Mouse (Mus musculus): ENCODE results near the gene Zdhhc22.

Gene Zdhhc22

GRCm38 (mm10) chr12:86989890-86990754 lies at the start of gene Zdhhc22:
TSS of gene Zdhhc22 (minus strand) at chr12:86990430.
- DNase-seq (ENCODE audit: low spot score in 2 of 2) = no peak

- DNase-seq (ENCODE audit: low spot score in 2 of 2) = no peak
These were observed 46.4 kb upstream of the Zdhhc22 start for GRCm38 (mm10) chr12:87036631-87037030.

DNA sequence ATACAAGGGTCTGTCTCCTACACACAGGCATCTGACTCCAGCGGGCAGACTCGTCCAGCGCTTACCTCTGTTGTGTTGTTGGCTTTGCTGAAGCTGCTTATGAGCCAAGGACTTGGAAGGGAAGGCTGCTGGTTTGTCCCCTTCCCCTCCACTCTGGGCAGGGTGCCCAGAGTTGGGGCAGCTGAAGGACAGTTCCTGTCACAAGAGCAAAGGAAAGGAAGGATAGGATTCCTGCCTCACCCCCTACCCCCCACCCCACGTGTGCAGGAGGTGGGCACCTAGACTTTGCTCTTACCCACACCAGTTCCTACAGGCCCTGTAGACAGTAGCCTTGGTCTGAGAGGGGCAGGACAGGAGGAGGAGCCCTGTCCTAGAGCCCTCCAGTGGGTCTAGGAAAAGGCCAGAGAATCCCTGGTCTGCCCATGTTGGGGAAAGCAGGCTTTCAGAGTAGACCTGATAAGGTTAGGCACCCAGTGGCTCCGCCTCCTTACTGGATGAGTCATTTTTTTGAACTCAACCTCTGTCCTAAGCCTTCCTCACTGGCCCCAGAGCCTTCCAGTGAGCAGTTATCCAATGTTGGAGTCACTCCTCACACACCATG lies 41.0 kb upstream of the Zdhhc22 start:
- peak; percentile 61 to 74 for DNase-seq (ENCODE audit: low spot score in 2 of 2)

DNA sequence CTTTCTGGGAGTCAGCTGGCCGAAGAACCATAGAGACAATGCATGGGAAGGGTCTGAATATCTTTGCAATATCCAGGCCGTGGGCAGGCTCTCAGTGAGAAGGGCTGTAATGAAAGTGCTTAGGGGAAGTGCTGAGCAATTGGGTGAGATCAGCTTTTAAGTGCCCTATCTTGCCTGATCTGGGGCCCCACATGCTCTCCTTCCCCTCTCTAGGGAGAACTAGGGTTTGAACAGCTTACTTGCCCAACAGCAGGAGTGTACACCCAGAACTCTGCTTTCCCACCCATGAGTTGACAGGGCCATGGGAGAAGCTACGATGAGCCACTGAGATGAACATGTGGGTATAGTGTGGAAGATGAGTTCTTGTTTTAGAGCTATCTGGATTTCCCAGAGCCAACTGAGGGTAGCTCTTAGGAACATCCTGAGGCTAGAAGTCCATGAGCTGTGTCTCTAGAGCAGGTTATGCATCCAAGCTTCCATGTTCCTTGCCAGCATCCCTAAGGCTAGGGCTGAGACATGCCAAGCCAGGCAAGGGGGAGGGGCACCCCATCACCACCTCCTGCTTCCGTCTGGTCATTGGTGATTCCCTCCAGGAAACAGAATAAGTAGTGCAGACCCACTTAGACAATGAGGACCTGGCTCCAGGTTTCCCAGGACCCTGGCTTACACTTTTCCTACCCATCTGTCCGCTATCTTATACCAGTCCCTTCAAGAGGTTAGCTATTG lies 39.2 kb upstream of the Zdhhc22 start:
- DNase-seq (ENCODE audit: low spot score in 2 of 2) = no peak

GRCm38 (mm10) chr12:87028068-87028467 lies 37.8 kb upstream of the Zdhhc22 start:
- no peak for DNase-seq (ENCODE audit: low spot score in 2 of 2)

DNA sequence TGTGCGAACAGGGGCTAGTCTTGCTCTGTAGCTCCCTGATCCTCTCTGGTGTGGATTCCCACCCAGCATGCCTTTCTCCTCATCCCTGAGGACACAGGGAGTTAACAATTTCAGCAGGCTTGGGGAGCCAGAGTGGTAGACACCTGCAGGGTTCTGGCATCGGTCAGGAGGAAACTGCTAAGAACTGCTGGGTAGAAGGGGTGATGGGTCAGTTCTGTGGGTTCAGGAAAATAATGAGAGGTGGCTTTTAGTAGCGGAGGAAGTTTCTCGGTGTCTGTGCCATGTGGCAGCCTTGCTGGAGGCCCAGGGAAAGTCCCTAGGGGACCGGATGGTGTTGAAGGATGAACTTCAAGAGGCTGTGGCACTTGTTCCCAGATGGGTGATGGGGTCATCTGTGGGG lies 37.2 kb upstream of the Zdhhc22 start:
- DNase-seq (ENCODE audit: low spot score in 2 of 2) = no peak

- no peak for DNase-seq (ENCODE audit: low spot score in 2 of 2)
These were observed 36.6 kb upstream of the Zdhhc22 start for GRCm38 (mm10) chr12:87026871-87027240.

DNA sequence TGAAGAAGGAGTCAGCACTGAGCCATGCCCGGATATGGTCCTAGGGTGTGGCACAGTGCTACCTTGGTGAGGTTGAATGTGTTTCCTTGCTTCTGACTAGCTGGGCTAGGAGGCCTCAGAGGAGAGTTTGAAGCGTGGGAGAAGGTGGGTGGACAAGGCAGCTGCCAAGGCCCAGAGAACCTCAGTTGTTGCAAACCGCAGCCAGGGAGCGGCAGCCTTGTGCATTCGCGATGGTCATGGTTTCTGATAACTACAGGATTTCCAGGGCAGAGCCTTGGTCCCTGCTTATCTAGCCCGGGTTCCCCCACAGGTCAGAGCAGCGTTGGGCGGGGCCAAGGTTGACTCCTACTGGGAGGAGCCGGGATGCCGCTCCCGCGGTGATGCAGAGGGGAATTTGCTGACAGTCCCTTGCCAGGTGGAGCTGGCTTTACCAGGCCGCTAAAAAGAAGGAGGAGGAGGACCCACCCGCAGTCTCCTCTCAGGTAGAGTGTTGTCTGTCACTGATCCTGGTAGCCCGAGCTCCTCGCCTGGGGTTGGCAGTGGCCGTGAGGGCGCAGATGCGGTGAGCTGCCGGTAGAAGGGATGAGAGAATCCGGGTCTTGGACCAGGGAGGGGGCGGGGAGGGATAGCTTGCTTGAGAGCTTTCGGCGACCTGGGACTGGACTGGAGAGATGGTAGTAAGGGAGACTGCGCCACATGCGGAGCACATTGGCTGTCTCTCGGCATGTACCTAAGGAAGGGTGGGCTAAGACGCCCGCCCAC lies 36.1 kb upstream of the Zdhhc22 start:
- DNase-seq (ENCODE audit: low spot score in 2 of 2) = no peak

GRCm38 (mm10) chr12:87023456-87023855 lies 33.2 kb upstream of the Zdhhc22 start:
- no peak for DNase-seq (ENCODE audit: low spot score in 2 of 2)

GRCm38 (mm10) chr12:87022006-87022405 lies 31.8 kb upstream of the Zdhhc22 start:
- no peak for DNase-seq (ENCODE audit: low spot score in 2 of 2)

DNA sequence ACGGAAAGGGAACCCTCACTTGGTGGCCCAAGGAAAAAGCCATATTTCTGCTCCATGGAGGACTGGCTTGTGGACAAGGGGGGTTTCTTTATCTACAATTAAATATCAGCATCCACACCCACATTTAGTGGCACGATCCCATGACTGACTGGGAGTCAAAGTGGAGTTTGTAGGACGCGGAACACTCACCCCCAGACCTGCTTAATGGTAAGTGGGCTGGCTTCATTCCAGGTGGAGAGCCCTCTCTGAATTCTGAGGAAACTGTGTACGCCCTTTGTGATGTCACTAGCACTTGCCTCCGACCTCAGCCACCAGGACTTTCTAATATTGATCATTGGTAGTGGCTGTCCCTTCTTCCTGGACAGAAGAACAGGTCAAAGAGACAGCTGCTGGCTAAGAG lies 30.8 kb upstream of the Zdhhc22 start, which contains the start of gene Tmem63c:
Gene Tmem63c, plus strand, starts transcription at position 301 of the 400 bp plus-strand sequence.
- no peak for DNase-seq (ENCODE audit: low spot score in 2 of 2)

DNA sequence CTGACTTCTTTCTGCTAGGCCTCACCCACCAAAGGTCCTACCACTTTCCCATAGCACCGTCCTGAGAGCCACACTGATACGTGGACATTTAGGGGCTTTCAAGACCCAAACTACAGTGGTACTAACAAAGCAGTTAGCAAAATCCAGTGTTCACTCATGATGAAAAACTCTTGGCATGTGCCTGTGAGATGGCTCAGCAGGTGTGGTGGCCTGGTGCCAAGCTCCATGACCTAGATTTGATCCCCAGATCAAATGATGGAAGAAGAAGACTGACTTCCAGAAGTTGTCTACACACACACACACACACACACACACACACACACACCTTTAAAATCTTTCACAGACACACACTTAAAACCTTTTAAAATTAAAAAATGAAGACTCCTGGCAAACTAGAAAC lies 28.5 kb upstream of the Zdhhc22 start:
- DNase-seq (ENCODE audit: low spot score in 2 of 2) = no peak

- DNase-seq (ENCODE audit: low spot score in 2 of 2) = no peak
These were observed 26.8 kb upstream of the Zdhhc22 start for GRCm38 (mm10) chr12:87017041-87017440.

DNA sequence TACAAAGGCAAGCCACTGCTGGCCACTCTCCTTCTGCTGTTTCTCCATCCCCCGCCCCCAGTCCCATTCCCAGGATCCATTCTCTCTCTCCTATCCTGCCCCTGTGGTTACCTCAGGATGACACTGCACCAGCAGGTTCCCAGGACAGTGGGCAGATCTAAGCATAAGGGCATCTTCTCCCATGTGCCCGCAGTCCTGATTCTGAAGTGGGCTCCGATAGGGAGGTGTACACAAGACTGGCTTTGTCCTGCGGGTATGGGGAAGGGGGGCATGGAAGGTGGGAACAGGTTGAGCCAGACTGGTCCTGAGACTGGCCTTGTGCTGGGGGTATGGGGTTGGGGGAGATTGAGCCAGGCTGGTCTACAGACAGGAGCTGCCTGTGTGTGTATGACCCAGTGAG lies 14.4 kb upstream of the Zdhhc22 start:
- no peak for DNase-seq (ENCODE audit: low spot score in 2 of 2)

DNA sequence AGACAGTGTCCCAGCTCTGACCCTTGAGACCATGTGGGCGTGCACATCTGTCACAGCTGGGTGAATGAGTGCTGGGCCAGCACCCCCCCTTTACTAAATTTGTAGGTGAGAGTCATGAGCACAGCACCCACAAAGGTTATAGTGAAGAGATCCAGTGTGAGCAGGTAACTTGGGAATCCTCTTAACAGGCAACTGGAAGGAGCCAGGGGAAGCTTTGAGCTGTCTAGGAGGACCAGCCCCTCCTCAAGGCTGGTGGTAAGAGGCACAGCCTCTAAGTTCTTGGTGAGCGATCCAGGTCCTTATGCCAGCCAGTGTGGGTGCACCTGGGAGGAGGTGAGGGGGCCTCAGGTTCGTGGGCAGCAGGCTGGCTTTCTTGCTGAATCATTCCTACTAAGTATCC lies 13.4 kb upstream of the Zdhhc22 start:
- DNase-seq (ENCODE audit: low spot score in 2 of 2) = no peak

GRCm38 (mm10) chr12:87002815-87003214 lies 12.6 kb upstream of the Zdhhc22 start:
- no peak for DNase-seq (ENCODE audit: low spot score in 2 of 2)

GRCm38 (mm10) chr12:87002209-87002608 lies 12.0 kb upstream of the Zdhhc22 start:
- no peak for DNase-seq (ENCODE audit: low spot score in 2 of 2)

GRCm38 (mm10) chr12:87000840-87001176 lies 10.6 kb upstream of the Zdhhc22 start:
- no peak for DNase-seq (ENCODE audit: low spot score in 2 of 2)

- DNase-seq (ENCODE audit: low spot score in 2 of 2) = no peak
These were observed 10.1 kb upstream of the Zdhhc22 start for GRCm38 (mm10) chr12:87000151-87000839.

- DNase-seq (ENCODE audit: low spot score in 2 of 2) = peak; percentile 80
These were observed 9.1 kb upstream of the Zdhhc22 start for GRCm38 (mm10) chr12:86999283-86999820.

- no peak for DNase-seq (ENCODE audit: low spot score in 2 of 2)
These were observed 8.5 kb upstream of the Zdhhc22 start for GRCm38 (mm10) chr12:86998699-86999098.
